Mouse (Mus musculus) mammary gland, adult 2 months (tissue): ENCODE results near the gene Psma1. TPM values are rescaled to one million over a fixed set of nuclear protein-coding genes. Genes with fewer than 3 reads are reported as not detected.

Experiments used
- polyA plus RNA-seq: library from polyadenylated mRNA; depleted of rRNA; stranded (reverse); fragments of >200 nt; gene quantifications from 2 replicates; pipeline ENCODE4 v1.2.3, GENCODE M21; 2012; ENCODE audit warnings: low replicate concordance; rRNA removed

The Psma1 gene
- 57.4 and 160 TPM in 2 replicates for polyA plus RNA-seq

GRCm38 (mm10) chr7:114276005-114276752 is at the start of gene Psma1:
Gene Psma1 (minus strand): TSS chr7:114276118.

DNA sequence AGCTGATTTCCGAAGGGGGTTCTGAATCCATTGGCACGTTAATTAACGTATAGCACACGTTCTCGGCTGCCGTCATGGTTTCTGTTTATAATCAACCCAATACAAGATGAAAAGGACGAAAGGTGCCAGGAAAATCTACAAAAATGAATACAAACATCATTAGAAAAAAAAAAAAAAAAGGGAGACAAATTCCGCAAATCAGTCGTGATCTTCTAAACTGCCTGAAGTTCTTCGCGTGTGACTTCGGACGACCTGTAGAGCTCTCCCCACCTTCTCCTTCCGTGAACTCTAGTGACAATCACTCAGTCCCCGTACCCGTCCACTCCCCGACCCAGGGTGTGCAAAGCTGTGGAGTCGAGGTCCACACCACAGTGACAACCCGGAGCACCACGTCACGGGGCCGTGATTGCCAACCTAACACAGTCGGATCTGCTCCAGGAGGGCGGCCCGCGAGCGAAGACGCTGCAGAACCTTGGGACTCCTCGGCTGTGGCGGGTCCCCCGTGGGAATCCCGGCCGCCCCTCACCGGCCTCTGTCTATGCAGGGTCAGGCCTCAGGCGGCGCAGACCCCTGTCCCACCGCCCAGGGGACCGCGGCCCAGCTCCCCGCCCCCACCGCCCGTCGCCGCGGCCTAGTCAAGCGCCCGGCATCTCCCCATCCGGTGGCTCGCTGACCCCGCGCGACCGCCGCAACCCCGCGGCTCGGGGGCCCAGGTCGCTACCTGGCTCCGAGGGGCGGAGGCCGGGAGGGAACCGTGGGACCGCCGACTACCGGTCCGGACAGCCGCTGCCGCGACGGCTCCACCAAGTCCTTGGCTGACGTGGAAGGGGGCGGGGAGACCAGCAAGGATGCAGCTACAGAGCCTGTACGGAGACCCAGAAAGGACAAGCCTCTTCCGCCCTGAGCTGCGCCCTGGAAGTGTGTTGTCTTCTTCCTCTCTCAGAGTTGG is 21.8 kb downstream of the Psma1 start, which contains the start of gene Copb1:
Gene Copb1 (minus strand): TSS at position 827 of the 949 bp plus-strand sequence.

Other genes with a start within 250 kb of the Psma1 start
- 14.3 and 37.4 TPM in 2 replicates for gene Rras2, start 158.3 kb downstream of the Psma1 start, polyA plus RNA-seq
- 26.6 and 34.0 TPM in 2 replicates for gene Copb1, start 21.4 kb downstream of the Psma1 start, polyA plus RNA-seq
- 39.8 and 69.1 TPM in 2 replicates for gene Pde3b, start 139.2 kb upstream of the Psma1 start, polyA plus RNA-seq